Comparison of ENCODE assay signal across 7 mouse cellular contexts in the genomic region with DNA sequence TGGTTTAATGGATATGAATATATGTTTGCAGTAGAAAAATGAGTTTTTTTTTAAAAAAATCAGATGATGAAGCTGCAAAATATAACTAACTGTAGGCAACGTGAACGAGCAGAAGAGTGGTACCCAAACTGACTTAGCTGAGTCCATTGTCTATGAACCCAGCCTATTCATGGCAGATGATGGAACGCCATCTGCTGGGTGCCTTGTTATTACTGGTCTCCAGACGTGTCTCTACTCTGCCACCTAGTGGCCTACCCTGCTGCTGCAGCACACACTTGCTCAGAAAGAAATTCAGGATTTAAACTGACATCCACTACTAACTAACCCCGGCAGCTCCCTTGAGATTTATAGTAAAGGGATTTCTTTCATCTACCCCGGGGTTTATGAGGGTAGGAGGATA.
A peak's percentile ranks its signal among the peaks of the same experiment; 100 is the strongest.
DNase-seq lines count a peak whose midpoint lies in the region; ATAC-seq and TF ChIP-seq lines count a peak whose summit lies in the region.

No protein-coding gene starts in this region.

- H3K27me3 ChIP-seq in intestine, embryonic 15.5 days (replicated peaks) = no peaks in the 10 kb centered on the region
- H3K27me3 ChIP-seq in midbrain, embryonic 16.5 days (ENCODE audit: control insufficient read depth, insufficient read depth, low read depth, low read length) = no peaks in the 10 kb centered on the region
- no peaks in the 10 kb centered on the region for H3K27me3 ChIP-seq in spleen, adult 2 months (ENCODE audit: control insufficient read depth, insufficient read depth, low read length)

- H3K36me3 ChIP-seq in intestine, embryonic 15.5 days = no peaks in the 10 kb centered on the region
- no peaks in the 10 kb centered on the region for H3K36me3 ChIP-seq in midbrain, embryonic 16.5 days (ENCODE audit: control insufficient read depth, insufficient read depth, low read length)
- H3K36me3 ChIP-seq in spleen, adult 2 months (ENCODE audit: control insufficient read depth, insufficient read depth, low read length) = no peaks in the 10 kb centered on the region

- H3K27ac ChIP-seq in intestine, embryonic 15.5 days = no peak overlapping the region
- no peak overlapping the region for H3K27ac ChIP-seq in midbrain, embryonic 16.5 days (ENCODE audit: low read length)
- no peak overlapping the region for H3K27ac ChIP-seq in spleen, adult 2 months (ENCODE audit: insufficient read depth, low read length)

- intact Hi-C loops in left cerebral cortex, postnatal 25 days (cut with DNase I) = loop anchor here (1.0 to 5.0 kb wide), 3 partner anchors 353 to 508 kb away; a partner anchor contains a TSS

- 11% methylated on average over 6 of the region's 6 CpGs for WGBS in intestine, embryonic 15.5 days
- 12% methylated on average over 6 of the region's 6 CpGs for WGBS in midbrain, embryonic 16.5 days
- 2% methylated on average over 6 of the region's 6 CpGs for WGBS in spleen, adult 2 months

- H3K9me3 ChIP-seq in intestine, embryonic 15.5 days = no peaks in the 10 kb centered on the region
- H3K9me3 ChIP-seq in midbrain, embryonic 16.5 days (replicated peaks; ENCODE audit: control insufficient read depth, low read length, poor library complexity, severe bottlenecking) = no peaks in the 10 kb centered on the region

- peak; percentile 87 for DNase-seq in ZHBTc4 (ENCODE audit: low read depth, low spot score)
- peak; percentile 64 for DNase-seq in cerebellum, adult 9-10 months
- DNase-seq in frontal cortex, postnatal 14 days (ENCODE audit: low spot score in 2 of 2) = peak; percentile 76 to 90
- DNase-seq in left cerebral cortex, postnatal 25 days (ENCODE audit: low spot score in 2 of 2) = peak; percentile 91 to 96
- peak; percentile 68 to 81 for DNase-seq in spleen, adult 2 months (ENCODE audit: low read depth in 1 of 2, low spot score in 2 of 2)

- H3K4me1 ChIP-seq in intestine, embryonic 15.5 days (replicated peaks) = no peaks in the 10 kb centered on the region
- peaks cover 5% of the 10 kb centered on the region; the same call in 1 of the 2 replicates for H3K4me1 ChIP-seq in midbrain, embryonic 16.5 days (ENCODE audit: control insufficient read depth, insufficient read depth, low read length)
- H3K4me1 ChIP-seq in spleen, adult 2 months (ENCODE audit: control insufficient read depth, insufficient read depth, insufficient read length) = no peaks in the 10 kb centered on the region

- no peak overlapping the region for H3K9ac ChIP-seq in intestine, embryonic 15.5 days
- no peak overlapping the region for H3K9ac ChIP-seq in midbrain, embryonic 16.5 days (ENCODE audit: low read depth, low read length)

- peak; percentile 92; the same call in 1 of the 2 replicates for TF ChIP-seq CTCF in spleen, adult 2 months (IDR thresholded peaks at IDR 0.05; ENCODE audit: extremely low read depth, insufficient read depth, insufficient read length, insufficient replicate concordance)

- H3K4me3 ChIP-seq in intestine, embryonic 15.5 days (replicated peaks) = no peak overlapping the region
- H3K4me3 ChIP-seq in midbrain, embryonic 16.5 days (ENCODE audit: low read depth, low read length) = no peak overlapping the region
- no peak overlapping the region for H3K4me3 ChIP-seq in spleen, adult 2 months (ENCODE audit: extremely low read depth, insufficient read depth, insufficient read length)

- no peak for TF ChIP-seq POLR2A in spleen, adult 2 months (IDR thresholded peaks at IDR 0.05; ENCODE audit: low read depth, low read length)

- ATAC-seq in intestine, embryonic 15.5 days = 0 out of 2 replicates have a peak, but pooled peaks have one; percentile 31
- ATAC-seq in midbrain, embryonic 16.5 days = peak; percentile 75

- 0 out of 2 replicates have a peak overlapping the region, but pooled peaks have one; percentile 22 for H3K4me2 ChIP-seq in intestine, embryonic 15.5 days (replicated peaks)
- no peak overlapping the region for H3K4me2 ChIP-seq in midbrain, embryonic 16.5 days (ENCODE audit: low read length)
